Mouse (Mus musculus): ENCODE measurements around the gene Sh3rf1. TPM values are rescaled to one million over a fixed set of nuclear protein-coding genes. Genes with fewer than 3 reads are reported as not detected.

Gene Sh3rf1
- polyA plus RNA-seq, 1 experiment from 2014 or later = 20.8 TPM

DNA sequence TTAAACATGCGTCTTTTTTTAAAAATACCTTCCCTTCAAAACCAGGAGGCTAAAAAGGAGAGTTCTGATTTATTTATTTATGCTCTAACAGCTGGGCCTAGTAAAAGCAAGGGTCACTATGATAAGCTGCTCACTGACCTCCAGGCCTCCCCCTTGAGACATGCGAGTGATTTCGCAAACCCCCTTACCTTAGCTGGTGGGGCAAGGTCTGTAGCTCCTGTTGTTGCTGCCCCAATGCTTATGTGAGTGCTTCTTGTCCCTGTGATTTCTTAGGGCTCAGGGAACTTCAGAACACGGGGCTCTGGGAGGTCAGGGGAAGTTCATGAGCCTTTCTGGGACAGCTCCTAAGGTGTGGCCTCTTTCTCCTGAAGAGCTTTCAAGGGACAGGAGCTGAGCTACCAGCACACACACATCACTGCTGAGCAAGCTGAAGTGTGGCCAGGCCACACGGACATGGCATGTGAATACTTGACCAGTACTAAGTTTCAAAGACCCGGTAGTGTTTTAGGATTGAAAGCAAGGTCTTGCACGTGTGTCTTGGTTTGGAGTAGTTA is 118.9 kb downstream of the Sh3rf1 start:
- Histone ChIP-seq H3K27ac (replicated peaks) (no peak overlapping the region), H3K36me3 (no peaks in the 10 kb centered on the region), H3K4me2 (no peak overlapping the region), H3K9me3 (replicated peaks) (no peaks in the 10 kb centered on the region), H3K4me1 (peaks cover 16% of the 10 kb centered on the region), H3K4me3 (replicated peaks) (no peak overlapping the region), H3K27me3 (replicated peaks) (no peaks in the 10 kb centered on the region), H3K9ac (replicated peaks) (no peak overlapping the region)
- 77% methylated on average over 7 of the region's 7 CpGs for WGBS
- ATAC-seq (ENCODE audit: low FRiP score) = no peak

DNA sequence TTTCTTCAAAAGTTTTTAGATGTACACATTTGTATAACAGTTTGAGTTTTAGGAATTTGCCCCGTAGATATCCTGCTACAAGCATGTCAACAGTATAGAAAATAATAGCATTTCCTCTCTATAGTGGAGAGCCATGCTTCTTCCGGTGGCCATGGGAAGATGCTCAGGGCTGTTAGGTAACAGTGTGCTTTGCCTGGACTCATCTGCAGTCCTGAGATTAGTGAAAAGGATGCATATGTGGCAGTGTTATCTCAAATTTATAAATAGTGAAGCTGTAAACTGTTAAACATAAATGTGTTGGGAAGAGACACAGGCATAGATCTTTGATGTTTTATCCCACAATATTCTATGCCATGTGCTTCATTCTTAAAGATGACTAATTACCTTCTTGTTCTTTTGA is 120.8 kb downstream of the Sh3rf1 start:
- Histone ChIP-seq H3K27ac (replicated peaks) (no peak overlapping the region), H3K4me1 (peaks cover 20% of the 10 kb centered on the region), H3K27me3 (replicated peaks) (no peaks in the 10 kb centered on the region), H3K4me2 (no peak overlapping the region), H3K36me3 (peaks cover under 1% of the 10 kb centered on the region), H3K9ac (replicated peaks) (no peak overlapping the region), H3K9me3 (replicated peaks) (no peaks in the 10 kb centered on the region), H3K4me3 (replicated peaks) (no peak overlapping the region)
- ATAC-seq (ENCODE audit: low FRiP score) = no peak
- WGBS = 92% methylated on average over 2 of the region's 2 CpGs

DNA sequence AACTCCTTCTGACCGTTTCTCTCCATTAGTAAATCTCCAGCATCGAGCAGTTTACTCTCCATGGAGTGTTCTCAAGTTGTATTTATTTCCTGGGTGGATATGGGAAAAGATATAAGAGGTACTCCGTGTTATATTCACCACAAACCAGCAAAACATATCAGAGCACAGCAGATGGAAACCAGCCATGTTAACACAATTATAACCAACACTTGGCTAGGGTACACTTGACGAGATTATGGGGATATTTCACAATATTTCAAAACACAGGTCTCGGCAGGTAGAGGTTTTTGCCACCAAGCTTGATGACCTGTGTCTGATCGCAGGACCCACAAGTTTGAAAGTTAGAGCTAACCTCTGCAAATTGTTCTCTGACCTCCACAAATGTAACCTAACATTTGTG is 123.3 kb downstream of the Sh3rf1 start:
- H3K27ac ChIP-seq (replicated peaks) = no peak overlapping the region
- H3K9ac ChIP-seq (replicated peaks) = no peak overlapping the region
- 0 out of 2 replicates have a peak, but pooled peaks cover 4% of the 10 kb centered on the region for H3K4me1 ChIP-seq
- no peak for ATAC-seq (ENCODE audit: low FRiP score)
- H3K4me3 ChIP-seq (replicated peaks) = no peak overlapping the region
- WGBS = 96% methylated on average over 6 of the region's 6 CpGs
- no peaks in the 10 kb centered on the region for H3K9me3 ChIP-seq (replicated peaks)
- H3K4me2 ChIP-seq = no peak overlapping the region
- H3K36me3 ChIP-seq = peaks cover 2% of the 10 kb centered on the region
- no peaks in the 10 kb centered on the region for H3K27me3 ChIP-seq (replicated peaks)

DNA sequence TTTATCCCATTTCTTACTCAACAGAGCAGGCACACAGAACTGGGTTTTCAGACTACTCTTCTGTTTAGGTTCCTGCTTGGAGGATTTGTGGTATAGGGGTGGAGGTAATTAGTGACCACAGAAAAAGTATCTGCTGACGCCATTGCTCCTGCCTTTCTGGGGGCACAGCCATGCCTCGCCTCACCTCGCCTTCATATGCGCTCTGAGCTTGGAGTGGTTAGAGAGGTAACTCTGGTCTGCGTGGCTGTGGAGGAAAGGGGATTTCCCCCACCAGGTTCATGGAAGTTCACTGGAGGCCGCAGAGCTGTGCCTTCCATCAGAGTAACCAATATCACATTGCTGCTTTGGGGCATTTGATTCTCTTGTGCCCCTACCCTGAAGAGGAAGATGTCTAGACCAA is 123.9 kb downstream of the Sh3rf1 start:
- peaks cover 2% of the 10 kb centered on the region for H3K36me3 ChIP-seq
- H3K9ac ChIP-seq (replicated peaks) = no peak overlapping the region
- no peaks in the 10 kb centered on the region for H3K27me3 ChIP-seq (replicated peaks)
- H3K4me3 ChIP-seq (replicated peaks) = no peak overlapping the region
- no peaks in the 10 kb centered on the region for H3K9me3 ChIP-seq (replicated peaks)
- H3K27ac ChIP-seq (replicated peaks) = no peak overlapping the region
- 92% methylated on average over 6 of the region's 6 CpGs for WGBS
- 0 out of 2 replicates have a peak, but pooled peaks cover 4% of the 10 kb centered on the region for H3K4me1 ChIP-seq
- ATAC-seq (ENCODE audit: low FRiP score) = no peak
- H3K4me2 ChIP-seq = no peak overlapping the region

DNA sequence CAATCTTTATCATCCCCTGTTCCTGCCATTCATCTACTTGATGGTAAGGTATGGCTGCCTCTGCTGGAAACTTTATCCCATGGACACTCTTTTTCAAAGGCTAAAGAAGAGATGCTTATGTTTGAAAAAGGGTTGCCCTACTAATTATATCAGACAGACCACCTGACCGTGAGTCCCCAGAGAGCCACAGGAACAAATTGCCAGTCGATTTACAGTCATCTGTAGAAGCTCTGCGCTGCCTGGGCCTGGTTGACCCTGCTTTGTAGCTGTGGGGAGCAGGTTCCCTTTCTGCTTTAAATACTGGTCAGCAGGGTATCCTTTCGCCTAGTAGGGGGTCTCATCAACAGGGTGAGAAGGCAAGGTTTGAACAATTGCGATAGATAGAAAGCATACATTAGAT is 124.4 kb downstream of the Sh3rf1 start:
- Histone ChIP-seq H3K4me1 (0 out of 2 replicates have a peak, but pooled peaks cover 4% of the 10 kb centered on the region), H3K4me2 (no peak overlapping the region), H3K36me3 (peaks cover 2% of the 10 kb centered on the region), H3K4me3 (replicated peaks) (no peak overlapping the region), H3K27me3 (replicated peaks) (no peaks in the 10 kb centered on the region), H3K9me3 (replicated peaks) (no peaks in the 10 kb centered on the region), H3K9ac (replicated peaks) (no peak overlapping the region), H3K27ac (replicated peaks) (no peak overlapping the region)
- 50% methylated on average over 5 of the region's 5 CpGs for WGBS
- no peak for ATAC-seq (ENCODE audit: low FRiP score)

DNA sequence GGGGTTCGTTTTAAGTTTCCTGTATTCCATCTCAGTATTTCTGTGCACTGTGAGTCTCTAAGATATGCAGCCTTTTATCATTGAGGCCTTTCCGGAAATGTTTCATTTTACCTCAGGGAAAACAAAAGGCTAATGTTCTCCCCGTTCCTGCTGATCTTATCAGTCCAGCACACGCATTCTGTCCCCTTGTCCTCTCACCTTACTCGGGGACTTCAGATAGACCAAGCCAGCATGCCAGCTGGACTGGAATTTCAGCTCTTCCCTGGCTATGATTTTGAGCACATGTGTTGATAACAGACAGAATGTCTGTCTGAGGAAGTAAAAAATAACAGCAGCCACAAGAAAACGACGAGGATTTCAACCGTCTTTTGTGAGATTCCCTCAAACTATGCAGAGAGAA is 124.8 kb downstream of the Sh3rf1 start:
- 0 out of 2 replicates have a peak, but pooled peaks cover 4% of the 10 kb centered on the region for H3K4me1 ChIP-seq
- no peak overlapping the region for H3K4me2 ChIP-seq
- H3K27ac ChIP-seq (replicated peaks) = no peak overlapping the region
- 60% methylated on average over 8 of the region's 8 CpGs for WGBS
- no peaks in the 10 kb centered on the region for H3K9me3 ChIP-seq (replicated peaks)
- peaks cover 2% of the 10 kb centered on the region for H3K36me3 ChIP-seq
- no peak for ATAC-seq (ENCODE audit: low FRiP score)
- H3K27me3 ChIP-seq (replicated peaks) = no peaks in the 10 kb centered on the region
- H3K9ac ChIP-seq (replicated peaks) = no peak overlapping the region
- H3K4me3 ChIP-seq (replicated peaks) = no peak overlapping the region

DNA sequence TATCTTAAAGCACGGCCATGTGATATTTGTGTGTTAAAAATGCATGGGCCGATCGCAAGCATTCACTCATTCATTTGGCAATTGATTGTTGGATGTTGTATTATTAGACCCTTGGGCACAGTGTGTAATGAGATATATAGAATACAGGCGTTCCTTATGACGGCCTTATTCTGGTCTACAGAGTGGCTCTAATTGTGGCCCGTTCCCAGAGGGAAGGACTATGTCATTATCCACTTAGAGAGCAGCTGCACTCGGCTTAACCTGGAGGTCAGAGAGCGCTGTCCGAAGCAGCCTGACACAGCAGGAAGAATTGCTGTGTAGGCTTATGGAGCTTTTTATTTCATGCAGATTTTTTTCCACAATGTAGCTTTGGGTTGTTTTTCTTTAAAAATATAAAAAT is 126.8 kb downstream of the Sh3rf1 start:
- H3K4me1 ChIP-seq = peaks cover 6% of the 10 kb centered on the region; the same call in 1 of the 2 replicates
- no peak for ATAC-seq (ENCODE audit: low FRiP score)
- 38% methylated on average over 9 of the region's 9 CpGs for WGBS

DNA sequence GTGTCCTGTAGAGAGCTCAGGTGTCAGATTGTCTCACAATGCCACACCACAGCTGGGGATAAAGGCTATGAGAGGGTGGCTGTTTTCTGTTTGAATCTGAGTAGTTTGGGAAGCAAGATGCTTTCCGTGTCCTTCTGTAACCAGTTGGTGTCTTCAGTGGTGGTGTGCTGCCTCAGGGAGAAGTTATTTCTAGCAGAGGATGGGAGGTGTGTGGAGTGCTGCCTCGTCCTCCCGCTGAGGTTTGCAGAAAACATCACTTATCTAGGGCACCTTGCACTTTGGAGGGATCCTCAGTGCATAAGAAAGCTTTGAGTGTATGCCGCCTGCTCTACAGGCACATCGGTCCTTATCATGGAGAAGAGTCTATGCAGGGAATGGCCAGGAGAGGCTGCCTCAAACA is 128.0 kb downstream of the Sh3rf1 start:
- 90% methylated on average over 5 of the region's 5 CpGs for WGBS
- Histone ChIP-seq H3K9ac (replicated peaks) (no peak overlapping the region), H3K36me3 (peaks cover 2% of the 10 kb centered on the region), H3K4me3 (replicated peaks) (no peak overlapping the region), H3K27me3 (replicated peaks) (no peaks in the 10 kb centered on the region), H3K4me1 (peaks cover 9% of the 10 kb centered on the region; the same call in 1 of the 2 replicates), H3K4me2 (no peak overlapping the region), H3K27ac (replicated peaks) (no peak overlapping the region), H3K9me3 (replicated peaks) (no peaks in the 10 kb centered on the region)
- no peak for ATAC-seq (ENCODE audit: low FRiP score)

More for the DNA sequence above, 126.8 kb downstream of the Sh3rf1 start:
- Histone ChIP-seq H3K4me3 (replicated peaks) (no peak overlapping the region), H3K36me3 (peaks cover 2% of the 10 kb centered on the region), H3K4me2 (no peak overlapping the region), H3K9ac (replicated peaks) (no peak overlapping the region), H3K9me3 (replicated peaks) (no peaks in the 10 kb centered on the region), H3K27ac (replicated peaks) (no peak overlapping the region), H3K27me3 (replicated peaks) (no peaks in the 10 kb centered on the region)

DNA sequence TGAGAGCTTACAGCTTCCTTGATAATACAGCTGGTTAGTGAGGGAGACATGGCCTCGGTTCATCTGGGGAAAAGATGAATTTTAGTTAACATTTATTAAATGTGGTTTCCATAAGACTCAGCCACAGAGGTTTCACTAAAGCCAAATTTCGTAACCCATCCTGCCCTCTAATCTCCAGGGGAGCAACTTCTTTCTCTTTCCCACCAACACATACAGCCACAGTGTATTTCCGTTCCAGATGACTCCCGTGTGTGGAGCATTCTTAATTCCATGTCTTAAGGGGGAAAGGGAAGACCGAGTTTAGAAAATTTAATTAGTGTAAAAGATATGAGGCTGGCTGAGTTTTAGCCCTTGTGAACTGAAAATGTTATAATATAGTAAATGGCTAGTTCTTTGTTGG is 131.8 kb downstream of the Sh3rf1 start:
- WGBS = 45% methylated on average over 5 of the region's 5 CpGs
- Histone ChIP-seq H3K27ac (replicated peaks) (no peak overlapping the region), H3K4me1 (peaks cover 15% of the 10 kb centered on the region)

DNA sequence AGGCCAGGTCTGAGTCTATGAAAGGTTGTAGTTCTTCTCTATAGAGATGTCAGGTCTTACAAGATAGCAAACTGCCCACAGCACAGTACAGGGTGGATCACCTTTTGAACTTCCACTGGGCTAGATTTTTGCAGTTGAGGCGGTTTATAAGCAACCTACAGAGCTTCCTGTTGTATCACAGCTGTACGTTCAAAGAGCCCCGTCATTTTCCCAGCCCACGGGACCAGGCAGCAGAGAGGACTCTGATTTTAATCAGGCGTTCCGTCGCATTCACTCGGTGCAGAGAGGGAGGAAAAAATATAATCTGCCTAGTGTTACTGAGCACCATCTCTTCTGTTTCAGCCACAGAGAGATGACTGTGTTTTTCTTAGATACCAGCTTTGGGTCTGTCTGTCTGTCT is 135.3 kb downstream of the Sh3rf1 start:
- WGBS = 14% methylated on average over 8 of the region's 8 CpGs
- Histone ChIP-seq H3K9me3 (replicated peaks) (no peaks in the 10 kb centered on the region), H3K4me2 (no peak overlapping the region), H3K4me1 (peaks cover 22% of the 10 kb centered on the region), H3K36me3 (no peaks in the 10 kb centered on the region; the same call in 1 of the 2 replicates), H3K27me3 (replicated peaks) (no peaks in the 10 kb centered on the region), H3K4me3 (replicated peaks) (no peak overlapping the region), H3K27ac (replicated peaks) (no peak overlapping the region), H3K9ac (replicated peaks) (no peak overlapping the region)
- no peak for ATAC-seq (ENCODE audit: low FRiP score)

More for the DNA sequence above, 131.8 kb downstream of the Sh3rf1 start:
- Histone ChIP-seq H3K4me2 (no peak overlapping the region), H3K4me3 (replicated peaks) (no peak overlapping the region), H3K27me3 (replicated peaks) (no peaks in the 10 kb centered on the region), H3K9ac (replicated peaks) (no peak overlapping the region), H3K36me3 (no peaks in the 10 kb centered on the region), H3K9me3 (replicated peaks) (no peaks in the 10 kb centered on the region)
- no peak for ATAC-seq (ENCODE audit: low FRiP score)

DNA sequence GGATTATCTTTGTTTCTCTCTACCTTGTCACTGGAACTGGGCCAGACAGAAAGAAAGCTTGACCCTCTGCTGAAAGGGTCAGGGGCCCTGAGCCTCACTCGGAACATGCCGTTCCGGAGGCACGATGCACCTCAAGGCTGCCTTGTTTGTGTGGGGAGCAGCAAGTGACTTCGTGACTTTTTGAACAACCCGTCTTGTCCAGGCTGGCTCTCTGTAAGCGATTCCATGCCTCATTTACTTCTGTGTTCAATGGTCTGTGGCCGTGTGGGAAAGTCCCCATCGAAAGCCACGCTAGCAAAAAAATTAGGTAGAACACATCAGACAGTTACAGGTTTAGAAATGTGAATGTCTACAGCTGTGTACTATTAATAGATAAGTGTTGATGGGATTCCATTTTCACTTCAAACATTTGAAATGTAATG is 136.2 kb downstream of the Sh3rf1 start:
- no peaks in the 10 kb centered on the region for H3K9me3 ChIP-seq (replicated peaks)
- no peaks in the 10 kb centered on the region for H3K27me3 ChIP-seq (replicated peaks)
- H3K4me2 ChIP-seq = no peak overlapping the region
- H3K36me3 ChIP-seq = no peaks in the 10 kb centered on the region; the same call in 1 of the 2 replicates
- no peak overlapping the region for H3K9ac ChIP-seq (replicated peaks)
- WGBS = 27% methylated on average over 10 of the region's 10 CpGs
- H3K4me3 ChIP-seq (replicated peaks) = no peak overlapping the region
- peak; percentile 41; the same call in 1 of the 2 replicates for ATAC-seq (ENCODE audit: low FRiP score)
- H3K4me1 ChIP-seq = peaks cover 22% of the 10 kb centered on the region
- H3K27ac ChIP-seq (replicated peaks) = no peak overlapping the region

DNA sequence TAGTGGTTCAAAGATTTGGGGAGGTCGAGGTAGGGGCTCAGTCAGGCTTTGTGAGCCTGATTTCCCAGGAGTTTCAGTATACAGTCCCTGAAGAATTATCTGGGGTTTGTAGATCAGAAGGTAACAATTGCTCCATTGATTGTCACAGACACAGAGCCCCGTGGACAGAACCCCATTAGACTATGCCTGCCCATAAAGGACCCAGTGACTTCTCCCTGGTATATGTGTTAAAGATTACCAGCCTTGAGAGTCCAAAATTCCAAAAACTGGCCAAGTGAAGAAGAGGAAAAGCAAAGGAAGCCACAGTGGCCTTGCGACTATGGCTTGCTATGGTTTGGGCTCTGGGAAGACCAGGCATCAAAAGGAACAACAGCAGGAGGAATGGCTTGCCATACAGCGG is 136.7 kb downstream of the Sh3rf1 start:
- ATAC-seq (ENCODE audit: low FRiP score) = no peak
- Histone ChIP-seq H3K27ac (replicated peaks) (no peak overlapping the region), H3K9me3 (replicated peaks) (no peaks in the 10 kb centered on the region), H3K36me3 (no peaks in the 10 kb centered on the region; the same call in 1 of the 2 replicates), H3K4me2 (no peak overlapping the region), H3K4me3 (replicated peaks) (no peak overlapping the region), H3K27me3 (replicated peaks) (no peaks in the 10 kb centered on the region), H3K9ac (replicated peaks) (no peak overlapping the region), H3K4me1 (peaks cover 21% of the 10 kb centered on the region)
- WGBS = 69% methylated on average over 4 of the region's 4 CpGs
